Mouse (Mus musculus): ENCODE data around the gene Gm10337. TPM values are rescaled to one million over a fixed set of nuclear protein-coding genes. Genes with fewer than 3 reads are reported as not detected.
A peak's percentile ranks its signal among the peaks of the same experiment; 100 is the strongest.

Gene Gm10337
- polyA plus RNA-seq (2015; fragmentation: Nextera tagmentation; extraction: Ambion mirVana) = not detected in 2 replicates

GRCm38 (mm10) chr15:102503447-102503846, at the start of gene Gm10337:
TSS of gene Gm10337 (plus strand) at chr15:102503722.
- peaks cover 64% of the 10 kb centered on the region for H3K36me3 ChIP-seq
- H3K27me3 ChIP-seq = no peaks in the 10 kb centered on the region
- no peak within 1 kb of the TSS for H3K4me3 ChIP-seq
- no peak within 1 kb of the TSS for H3K4me2 ChIP-seq
- no peak within 1 kb of the TSS for H3K27ac ChIP-seq
- H3K9me3 ChIP-seq = no peaks in the 10 kb centered on the region
- ATAC-seq (ENCODE audit: borderline replicate concordance, extremely low read depth, low FRiP score, low TSS enrichment) = no peak
- H3K4me1 ChIP-seq = peaks cover 10% of the 10 kb centered on the region; the same call in 1 of the 2 replicates
- 84% methylated on average over 1 of the region's 1 CpGs for WGBS
- no peak within 1 kb of the TSS for H3K9ac ChIP-seq

- Histone ChIP-seq H3K27me3 (no peaks in the 10 kb centered on the region), H3K27ac (no peak overlapping the region), H3K9me3 (no peaks in the 10 kb centered on the region), H3K36me3 (no peaks in the 10 kb centered on the region), H3K9ac (no peak overlapping the region), H3K4me1 (peaks cover 3% of the 10 kb centered on the region; the same call in 1 of the 2 replicates), H3K4me3 (no peak overlapping the region), H3K4me2 (no peak overlapping the region)
- no peak for ATAC-seq (ENCODE audit: borderline replicate concordance, extremely low read depth, low FRiP score, low TSS enrichment)
- 33% methylated on average over 6 of the region's 6 CpGs for WGBS
Observed at GRCm38 (mm10) chr15:102455993-102456392, 47.5 kb upstream of the Gm10337 start.

GRCm38 (mm10) chr15:102458050-102458736, 45.3 kb upstream of the Gm10337 start:
- H3K9ac ChIP-seq = no peak overlapping the region
- no peaks in the 10 kb centered on the region for H3K9me3 ChIP-seq
- peak overlapping the region; percentile 73 for H3K4me2 ChIP-seq
- no peaks in the 10 kb centered on the region for H3K27me3 ChIP-seq
- peak overlapping the region; percentile 48 for H3K4me3 ChIP-seq
- H3K36me3 ChIP-seq = no peaks in the 10 kb centered on the region
- 0 out of 2 replicates have a peak, but pooled peaks cover 3% of the 10 kb centered on the region for H3K4me1 ChIP-seq
- 66% methylated on average over 5 of the region's 5 CpGs for WGBS
- H3K27ac ChIP-seq = no peak overlapping the region
- ATAC-seq (ENCODE audit: borderline replicate concordance, extremely low read depth, low FRiP score, low TSS enrichment) = no peak

GRCm38 (mm10) chr15:102458904-102459317, 44.6 kb upstream of the Gm10337 start, which contains the start of gene Prr13:
TSS of gene Prr13 (plus strand) at chr15:102459028.
- Histone ChIP-seq H3K9ac (peak within 1 kb of the TSS; percentile 38), H3K27ac (no peak within 1 kb of the TSS), H3K4me2 (peak within 1 kb of the TSS; percentile 73)

GRCm38 (mm10) chr15:102459381-102459780, 44.1 kb upstream of the Gm10337 start:
- H3K27me3 ChIP-seq = no peaks in the 10 kb centered on the region
- no peak overlapping the region for H3K27ac ChIP-seq
- WGBS = 23% methylated on average over 6 of the region's 6 CpGs
- no peak; the same call in 1 of the 2 replicates for ATAC-seq (ENCODE audit: borderline replicate concordance, extremely low read depth, low FRiP score, low TSS enrichment)
- H3K9me3 ChIP-seq = no peaks in the 10 kb centered on the region
- peak overlapping the region; percentile 48 for H3K4me3 ChIP-seq
- H3K4me2 ChIP-seq = peak overlapping the region; percentile 73
- H3K36me3 ChIP-seq = no peaks in the 10 kb centered on the region
- H3K4me1 ChIP-seq = 0 out of 2 replicates have a peak, but pooled peaks cover 3% of the 10 kb centered on the region
- peak overlapping the region; percentile 38 for H3K9ac ChIP-seq

More at GRCm38 (mm10) chr15:102458904-102459317, 44.6 kb upstream of the Gm10337 start, which contains the start of gene Prr13:
- peak within 1 kb of the TSS; percentile 48 for H3K4me3 ChIP-seq
- 0% methylated on average over 19 of the region's 19 CpGs for WGBS
- no peaks in the 10 kb centered on the region for H3K36me3 ChIP-seq
- ATAC-seq (ENCODE audit: borderline replicate concordance, extremely low read depth, low FRiP score, low TSS enrichment) = peak; percentile 86
- 0 out of 2 replicates have a peak, but pooled peaks cover 3% of the 10 kb centered on the region for H3K4me1 ChIP-seq
- H3K9me3 ChIP-seq = no peaks in the 10 kb centered on the region
- H3K27me3 ChIP-seq = no peaks in the 10 kb centered on the region

- Histone ChIP-seq H3K27ac (no peak overlapping the region), H3K9ac (no peak overlapping the region), H3K4me1 (0 out of 2 replicates have a peak, but pooled peaks cover 3% of the 10 kb centered on the region), H3K9me3 (no peaks in the 10 kb centered on the region), H3K27me3 (no peaks in the 10 kb centered on the region), H3K4me3 (peak overlapping the region; percentile 48; the same call in 1 of the 2 replicates), H3K4me2 (peak overlapping the region; percentile 73), H3K36me3 (no peaks in the 10 kb centered on the region)
- WGBS = 45% methylated on average over 5 of the region's 5 CpGs
- no peak for ATAC-seq (ENCODE audit: borderline replicate concordance, extremely low read depth, low FRiP score, low TSS enrichment)
Observed at GRCm38 (mm10) chr15:102459847-102460246, 43.7 kb upstream of the Gm10337 start.

- Histone ChIP-seq H3K9ac (no peak overlapping the region), H3K4me2 (0 out of 2 replicates have a peak overlapping the region, but pooled peaks have one; percentile 4), H3K27ac (no peak overlapping the region), H3K4me3 (no peak overlapping the region), H3K36me3 (no peaks in the 10 kb centered on the region), H3K4me1 (0 out of 2 replicates have a peak, but pooled peaks cover 3% of the 10 kb centered on the region), H3K27me3 (no peaks in the 10 kb centered on the region), H3K9me3 (no peaks in the 10 kb centered on the region)
- WGBS = 77% methylated on average over 12 of the region's 12 CpGs
- no peak for ATAC-seq (ENCODE audit: borderline replicate concordance, extremely low read depth, low FRiP score, low TSS enrichment)
Observed at GRCm38 (mm10) chr15:102460409-102460808, 43.1 kb upstream of the Gm10337 start.

GRCm38 (mm10) chr15:102460971-102461370, 42.6 kb upstream of the Gm10337 start:
- Histone ChIP-seq H3K4me3 (no peak overlapping the region), H3K27ac (no peak overlapping the region), H3K27me3 (no peaks in the 10 kb centered on the region), H3K36me3 (no peaks in the 10 kb centered on the region), H3K4me1 (0 out of 2 replicates have a peak, but pooled peaks cover 3% of the 10 kb centered on the region), H3K4me2 (0 out of 2 replicates have a peak overlapping the region, but pooled peaks have one; percentile 4), H3K9me3 (no peaks in the 10 kb centered on the region), H3K9ac (no peak overlapping the region)
- ATAC-seq (ENCODE audit: borderline replicate concordance, extremely low read depth, low FRiP score, low TSS enrichment) = no peak
- 52% methylated on average over 4 of the region's 4 CpGs for WGBS

GRCm38 (mm10) chr15:102461430-102462075, 42.0 kb upstream of the Gm10337 start:
- 77% methylated on average over 9 of the region's 9 CpGs for WGBS
- Histone ChIP-seq H3K4me3 (no peak overlapping the region), H3K4me1 (0 out of 2 replicates have a peak, but pooled peaks cover 3% of the 10 kb centered on the region), H3K9me3 (no peaks in the 10 kb centered on the region), H3K27ac (no peak overlapping the region), H3K36me3 (no peaks in the 10 kb centered on the region), H3K27me3 (no peaks in the 10 kb centered on the region), H3K9ac (no peak overlapping the region), H3K4me2 (no peak overlapping the region)
- ATAC-seq (ENCODE audit: borderline replicate concordance, extremely low read depth, low FRiP score, low TSS enrichment) = no peak

GRCm38 (mm10) chr15:102463666-102464065, 39.9 kb upstream of the Gm10337 start:
- Histone ChIP-seq H3K4me2 (no peak overlapping the region), H3K4me1 (0 out of 2 replicates have a peak, but pooled peaks cover 3% of the 10 kb centered on the region), H3K36me3 (no peaks in the 10 kb centered on the region), H3K9me3 (no peaks in the 10 kb centered on the region), H3K9ac (no peak overlapping the region), H3K27ac (no peak overlapping the region), H3K27me3 (no peaks in the 10 kb centered on the region), H3K4me3 (no peak overlapping the region)
- no peak for ATAC-seq (ENCODE audit: borderline replicate concordance, extremely low read depth, low FRiP score, low TSS enrichment)

- H3K4me1 ChIP-seq = peaks cover 10% of the 10 kb centered on the region
- no peak overlapping the region for H3K27ac ChIP-seq
- H3K27me3 ChIP-seq = no peaks in the 10 kb centered on the region
- H3K36me3 ChIP-seq = peaks cover 5% of the 10 kb centered on the region; the same call in 1 of the 2 replicates
- H3K9me3 ChIP-seq = no peaks in the 10 kb centered on the region
- H3K9ac ChIP-seq = no peak overlapping the region
- 92% methylated on average over 9 of the region's 9 CpGs for WGBS
- no peak overlapping the region for H3K4me2 ChIP-seq
- H3K4me3 ChIP-seq = no peak overlapping the region
- no peak for ATAC-seq (ENCODE audit: borderline replicate concordance, extremely low read depth, low FRiP score, low TSS enrichment)
Observed at GRCm38 (mm10) chr15:102468675-102469370, 34.7 kb upstream of the Gm10337 start.
